Mouse (Mus musculus): Measurements from ENCODE around the gene Spata25. TPM values are rescaled to one million over a fixed set of nuclear protein-coding genes. Genes with fewer than 3 reads are reported as not detected.

Spata25 gene
- polyA plus RNA-seq, 1 experiment from 2014 or later: not detected

DNA sequence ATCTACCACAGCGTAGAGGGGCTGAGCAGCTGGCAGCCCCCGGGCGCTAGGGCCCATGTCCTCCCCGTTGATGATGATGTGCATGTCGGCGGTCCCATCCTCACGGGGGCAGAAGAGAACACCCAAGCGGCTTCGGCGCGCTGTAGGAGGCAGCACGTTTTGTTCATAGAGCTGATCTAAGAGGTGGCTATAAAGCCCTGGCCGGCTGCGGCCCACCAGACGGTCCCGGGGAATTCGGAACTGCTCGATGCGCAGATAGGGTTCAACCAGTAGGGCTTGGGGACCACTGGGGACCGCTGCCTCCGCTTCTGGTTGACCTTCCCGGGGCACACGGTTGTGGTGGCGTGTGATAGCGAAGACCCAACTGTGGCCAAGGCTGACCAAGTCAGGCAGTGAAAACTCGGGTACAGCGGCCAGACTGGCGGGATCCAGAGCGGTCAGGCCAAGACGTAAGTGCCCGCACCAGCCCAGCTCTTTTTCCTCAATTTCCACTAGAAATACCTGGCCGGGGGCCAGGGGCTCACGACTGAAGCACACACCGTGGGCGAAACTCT is 4.5 kb upstream of the Spata25 start, which contains the start of gene Ctsa:
Gene Ctsa (plus strand): TSS at position 126 of the 554 bp plus-strand sequence.
- WGBS: under 1% methylated on average over 35 of the region's 35 CpGs
- Histone ChIP-seq H3K4me2 (replicated peaks) (peak within 1 kb of the TSS; percentile 99), H3K36me3 (replicated peaks; ENCODE audit: control insufficient read depth, insufficient read depth) (peaks cover 21% of the 10 kb centered on the region), H3K9me3 (ENCODE audit: control insufficient read depth, low read length) (no peaks in the 10 kb centered on the region), H3K27me3 (ENCODE audit: control insufficient read depth, insufficient read depth, low read length) (no peaks in the 10 kb centered on the region), H3K27ac (peak within 1 kb of the TSS; percentile 82), H3K9ac (peak within 1 kb of the TSS; percentile 70), H3K4me3 (replicated peaks; ENCODE audit: low read length) (peak within 1 kb of the TSS; percentile 68), H3K4me1 (replicated peaks; ENCODE audit: control insufficient read depth, insufficient read depth, low read length) (peaks cover 16% of the 10 kb centered on the region)
- DNase-seq (ENCODE audit: low spot score) (peak; percentile 67), ATAC-seq (ENCODE audit: low FRiP score) (peak; percentile 64)

DNA sequence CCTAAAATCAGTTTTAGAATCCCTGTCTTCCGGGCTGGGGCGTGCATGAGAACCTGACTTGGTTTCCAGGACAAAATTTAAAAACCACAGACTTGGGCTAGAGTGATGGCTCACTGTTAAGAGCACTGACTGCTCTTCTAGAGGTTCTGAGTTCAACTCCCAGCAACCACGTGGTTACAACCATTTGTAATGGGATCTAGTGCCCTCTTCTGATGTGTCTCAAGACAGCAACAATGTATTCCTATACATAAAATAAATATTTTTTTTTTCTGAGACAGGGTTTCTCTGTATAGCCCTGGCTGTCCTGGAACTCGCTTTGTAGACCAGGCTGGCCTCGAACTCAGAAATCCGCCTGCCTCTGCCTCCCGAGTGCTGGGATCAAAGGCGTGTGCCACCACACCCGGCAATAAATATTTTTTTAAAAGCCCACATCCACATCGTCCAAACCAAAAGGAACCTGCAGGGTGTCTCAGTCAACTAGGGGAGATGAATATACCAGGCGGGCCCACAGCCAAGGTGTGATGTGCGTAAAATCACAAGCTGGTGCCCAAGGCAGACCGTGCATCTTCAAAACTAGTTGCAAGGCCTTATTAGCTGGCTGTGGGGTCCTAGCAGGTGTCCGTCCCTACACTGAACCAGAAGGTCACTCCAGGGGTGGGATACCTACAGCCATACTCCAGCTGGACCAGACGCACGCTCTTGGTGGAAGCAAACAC is 3.9 kb upstream of the Spata25 start:
- H3K36me3 ChIP-seq (replicated peaks; ENCODE audit: control insufficient read depth, insufficient read depth): peaks cover 25% of the 10 kb centered on the region
- H3K27ac ChIP-seq: peak overlapping the region; percentile 82
- peak overlapping the region; percentile 70 for H3K9ac ChIP-seq
- no peak for DNase-seq (ENCODE audit: low spot score)
- peaks cover 16% of the 10 kb centered on the region for H3K4me1 ChIP-seq (replicated peaks; ENCODE audit: control insufficient read depth, insufficient read depth, low read length)
- no peak for ATAC-seq (ENCODE audit: low FRiP score)
- WGBS: 64% methylated on average over 16 of the region's 16 CpGs
- H3K4me3 ChIP-seq (replicated peaks; ENCODE audit: low read length): peak overlapping the region; percentile 68
- H3K9me3 ChIP-seq (ENCODE audit: control insufficient read depth, low read length): no peaks in the 10 kb centered on the region
- H3K27me3 ChIP-seq (ENCODE audit: control insufficient read depth, insufficient read depth, low read length): no peaks in the 10 kb centered on the region
- H3K4me2 ChIP-seq (replicated peaks): peak overlapping the region; percentile 99

DNA sequence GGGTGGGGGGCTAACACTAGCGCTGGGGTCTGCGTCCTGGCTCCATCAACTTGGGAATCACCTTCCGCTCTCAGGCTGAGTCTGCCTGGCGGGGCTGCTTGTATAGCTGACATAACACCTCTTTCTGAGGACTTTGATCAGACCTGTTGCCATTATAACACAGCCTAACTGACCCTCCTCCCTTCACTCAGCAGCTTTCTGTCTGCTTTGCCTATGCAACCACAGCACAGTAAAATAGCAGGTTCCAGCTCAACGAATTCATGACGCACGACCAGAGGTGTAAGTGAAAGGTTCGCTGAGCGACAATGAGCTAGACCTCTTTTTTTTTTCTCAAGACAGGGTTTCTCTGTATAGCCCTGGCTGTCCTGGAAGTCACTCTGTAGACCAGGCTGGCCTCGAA is 2.7 kb upstream of the Spata25 start:
- peaks cover 16% of the 10 kb centered on the region for H3K4me1 ChIP-seq (replicated peaks; ENCODE audit: control insufficient read depth, insufficient read depth, low read length)
- peaks cover 27% of the 10 kb centered on the region for H3K36me3 ChIP-seq (replicated peaks; ENCODE audit: control insufficient read depth, insufficient read depth)
- WGBS: 87% methylated on average over 10 of the region's 10 CpGs
- H3K4me3 ChIP-seq (replicated peaks; ENCODE audit: low read length): no peak overlapping the region
- ATAC-seq (ENCODE audit: low FRiP score) (no peak), DNase-seq (ENCODE audit: low spot score) (no peak)
- no peaks in the 10 kb centered on the region for H3K9me3 ChIP-seq (ENCODE audit: control insufficient read depth, low read length)
- no peak overlapping the region for H3K4me2 ChIP-seq (replicated peaks)
- no peaks in the 10 kb centered on the region for H3K27me3 ChIP-seq (ENCODE audit: control insufficient read depth, insufficient read depth, low read length)
- H3K27ac ChIP-seq: no peak overlapping the region
- no peak overlapping the region for H3K9ac ChIP-seq

DNA sequence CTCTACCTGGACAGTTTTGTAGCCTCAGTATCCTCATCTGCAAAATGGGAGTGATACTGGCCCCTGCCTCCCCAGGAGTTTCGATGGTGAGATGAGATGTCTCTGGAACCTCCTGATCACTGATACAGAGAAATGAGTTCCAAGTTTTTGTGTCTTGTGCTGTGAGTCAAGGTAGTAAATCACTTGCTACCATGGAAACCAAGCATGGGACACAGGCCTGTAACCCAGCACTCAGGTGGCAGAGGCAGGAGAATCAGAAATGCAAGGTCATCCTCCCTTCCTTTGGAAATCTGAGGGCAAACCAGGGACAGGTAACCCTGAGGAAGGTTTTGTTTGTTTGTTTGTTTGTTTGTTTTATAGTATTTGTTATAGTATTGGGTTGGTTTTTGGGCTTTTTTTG is 753 bp upstream of the Spata25 start:
- H3K4me1 ChIP-seq (replicated peaks; ENCODE audit: control insufficient read depth, insufficient read depth, low read length): peaks cover 13% of the 10 kb centered on the region
- peaks cover 42% of the 10 kb centered on the region for H3K36me3 ChIP-seq (replicated peaks; ENCODE audit: control insufficient read depth, insufficient read depth)
- no peaks in the 10 kb centered on the region for H3K9me3 ChIP-seq (ENCODE audit: control insufficient read depth, low read length)
- ATAC-seq (ENCODE audit: low FRiP score) (no peak), DNase-seq (ENCODE audit: low spot score) (no peak)
- no peak overlapping the region for H3K9ac ChIP-seq
- no peak overlapping the region for H3K27ac ChIP-seq
- no peak overlapping the region for H3K4me2 ChIP-seq (replicated peaks)
- H3K27me3 ChIP-seq (ENCODE audit: control insufficient read depth, insufficient read depth, low read length): no peaks in the 10 kb centered on the region
- no peak overlapping the region for H3K4me3 ChIP-seq (replicated peaks; ENCODE audit: low read length)
- 96% methylated on average over 1 of the region's 1 CpGs for WGBS

DNA sequence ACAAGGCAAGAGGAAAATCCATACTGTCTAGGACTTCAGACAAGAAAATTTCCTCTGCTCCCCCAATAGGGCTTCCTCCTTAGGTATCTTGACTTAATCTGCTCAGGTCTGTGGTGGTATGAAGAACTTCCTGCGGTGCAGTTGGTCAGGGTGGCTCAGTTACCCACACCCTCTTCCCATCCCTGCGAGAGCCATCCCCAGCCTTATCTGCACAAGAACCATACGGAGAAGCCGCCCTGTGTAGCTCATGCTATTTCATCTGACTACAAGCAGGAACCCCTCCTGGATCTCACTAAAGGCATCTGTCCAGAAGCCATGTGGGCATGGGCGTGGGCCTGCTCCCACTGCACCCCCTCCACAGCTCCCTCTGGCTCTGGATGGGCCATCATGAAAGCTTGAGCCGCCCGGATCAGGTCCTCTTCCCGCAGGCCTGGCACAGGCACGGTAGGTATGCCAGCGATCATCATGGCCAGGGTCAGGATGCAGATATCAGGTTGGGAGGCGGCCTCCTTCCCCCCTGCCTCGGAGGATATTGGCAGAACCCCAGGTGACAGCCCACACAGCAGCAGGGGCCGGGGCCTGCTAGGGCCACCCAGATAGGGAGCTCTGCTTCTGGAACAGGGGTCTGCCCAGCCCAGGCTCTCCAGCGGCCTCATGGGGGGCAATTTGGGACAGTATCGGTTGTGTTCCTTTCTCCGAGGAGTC is 1.0 kb downstream of the Spata25 start:
- no peak overlapping the region for H3K4me3 ChIP-seq (replicated peaks; ENCODE audit: low read length)
- H3K9ac ChIP-seq: no peak overlapping the region
- DNase-seq (ENCODE audit: low spot score) (no peak), ATAC-seq (ENCODE audit: low FRiP score) (no peak)
- peaks cover 11% of the 10 kb centered on the region; the same call in 1 of the 2 replicates for H3K4me1 ChIP-seq (replicated peaks; ENCODE audit: control insufficient read depth, insufficient read depth, low read length)
- WGBS: 93% methylated on average over 16 of the region's 16 CpGs
- no peaks in the 10 kb centered on the region for H3K9me3 ChIP-seq (ENCODE audit: control insufficient read depth, low read length)
- peaks cover 42% of the 10 kb centered on the region for H3K36me3 ChIP-seq (replicated peaks; ENCODE audit: control insufficient read depth, insufficient read depth)
- H3K27me3 ChIP-seq (ENCODE audit: control insufficient read depth, insufficient read depth, low read length): no peaks in the 10 kb centered on the region
- H3K4me2 ChIP-seq (replicated peaks): no peak overlapping the region
- H3K27ac ChIP-seq: no peak overlapping the region

DNA sequence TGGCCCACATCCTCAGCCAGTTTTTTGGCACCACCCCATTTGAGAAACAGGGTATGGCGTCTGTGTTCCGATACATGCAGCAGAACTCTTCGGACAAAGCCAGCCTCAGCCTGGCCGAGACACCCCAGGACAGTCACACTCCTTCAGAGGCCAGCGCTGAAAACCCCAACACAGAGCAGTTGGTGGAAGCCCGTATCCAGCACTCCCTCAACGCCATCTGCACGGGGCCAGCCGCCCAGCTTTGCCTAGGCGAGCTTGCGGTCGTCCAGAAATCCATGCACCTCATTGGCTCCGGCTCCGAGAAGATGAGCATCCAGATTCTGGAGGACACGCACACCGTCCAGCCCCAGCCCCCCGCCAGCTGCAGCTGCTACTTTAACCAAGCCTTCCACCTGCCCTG is 2.8 kb downstream of the Spata25 start:
- no peak for ATAC-seq (ENCODE audit: low FRiP score)
- no peak overlapping the region for H3K4me3 ChIP-seq (replicated peaks; ENCODE audit: low read length)
- no peaks in the 10 kb centered on the region for H3K9me3 ChIP-seq (ENCODE audit: control insufficient read depth, low read length)
- H3K4me2 ChIP-seq (replicated peaks): no peak overlapping the region
- H3K9ac ChIP-seq: no peak overlapping the region
- 95% methylated on average over 17 of the region's 17 CpGs for WGBS
- H3K27me3 ChIP-seq (ENCODE audit: control insufficient read depth, insufficient read depth, low read length): no peaks in the 10 kb centered on the region
- H3K36me3 ChIP-seq (replicated peaks; ENCODE audit: control insufficient read depth, insufficient read depth): peaks cover 57% of the 10 kb centered on the region
- no peak overlapping the region for H3K27ac ChIP-seq
- DNase-seq (ENCODE audit: low spot score): no peak
- H3K4me1 ChIP-seq (replicated peaks; ENCODE audit: control insufficient read depth, insufficient read depth, low read length): peaks cover 13% of the 10 kb centered on the region; the same call in 1 of the 2 replicates

DNA sequence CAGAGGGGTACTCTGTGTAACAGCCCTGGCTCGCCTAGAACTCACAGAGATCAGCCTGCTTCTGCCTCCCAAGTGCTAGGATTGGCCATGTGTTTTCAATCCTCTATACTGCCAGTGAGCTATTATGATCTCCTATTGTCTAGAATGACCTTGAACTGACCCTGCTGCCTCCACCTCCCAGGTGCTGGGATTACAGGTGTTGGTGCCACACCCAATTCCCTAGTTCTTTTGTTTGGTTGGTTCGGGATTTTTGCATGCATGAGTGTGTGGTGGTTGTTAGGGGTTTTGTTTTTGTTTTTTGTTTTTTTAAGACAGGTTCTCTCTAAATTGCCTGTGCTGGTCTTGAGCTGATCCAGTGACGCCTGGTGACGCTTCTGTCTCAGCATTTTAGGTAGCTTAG is 4.4 kb downstream of the Spata25 start:
- Histone ChIP-seq H3K4me1 (replicated peaks; ENCODE audit: control insufficient read depth, insufficient read depth, low read length) (peaks cover 13% of the 10 kb centered on the region; the same call in 1 of the 2 replicates), H3K4me3 (replicated peaks; ENCODE audit: low read length) (peak overlapping the region; percentile 64), H3K9ac (no peak overlapping the region), H3K27me3 (ENCODE audit: control insufficient read depth, insufficient read depth, low read length) (no peaks in the 10 kb centered on the region), H3K4me2 (replicated peaks) (peak overlapping the region; percentile 60), H3K9me3 (ENCODE audit: control insufficient read depth, low read length) (no peaks in the 10 kb centered on the region), H3K36me3 (replicated peaks; ENCODE audit: control insufficient read depth, insufficient read depth) (peaks cover 63% of the 10 kb centered on the region), H3K27ac (no peak overlapping the region)
- DNase-seq (ENCODE audit: low spot score) (no peak), ATAC-seq (ENCODE audit: low FRiP score) (no peak)
- 93% methylated on average over 4 of the region's 4 CpGs for WGBS

DNA sequence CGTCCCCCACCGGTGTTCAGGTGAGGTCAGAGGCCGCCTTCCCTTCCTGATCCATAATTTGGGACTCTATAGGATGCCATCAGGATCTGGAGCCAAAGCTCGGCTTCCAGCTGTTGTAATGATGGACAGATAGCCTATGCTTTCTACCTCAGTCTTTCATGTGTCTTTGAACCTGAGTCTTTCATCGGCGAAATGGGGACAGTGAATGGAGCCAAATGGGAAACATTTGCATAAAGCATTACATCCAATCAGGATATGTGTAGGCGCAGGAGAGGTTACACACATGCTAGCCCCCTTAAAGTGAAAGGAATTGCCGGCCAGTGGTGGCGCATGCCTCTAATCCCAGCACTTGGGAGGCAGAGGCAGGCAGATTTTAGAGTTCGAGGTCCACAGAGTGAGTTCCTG is 5.2 kb downstream of the Spata25 start:
- no peaks in the 10 kb centered on the region for H3K9me3 ChIP-seq (ENCODE audit: control insufficient read depth, low read length)
- peak overlapping the region; percentile 60 for H3K4me2 ChIP-seq (replicated peaks)
- peak overlapping the region; percentile 64 for H3K4me3 ChIP-seq (replicated peaks; ENCODE audit: low read length)
- ATAC-seq (ENCODE audit: low FRiP score) (peak; percentile 56), DNase-seq (ENCODE audit: low spot score) (peak; percentile 59)
- H3K9ac ChIP-seq: peak overlapping the region; percentile 77
- peaks cover 57% of the 10 kb centered on the region for H3K36me3 ChIP-seq (replicated peaks; ENCODE audit: control insufficient read depth, insufficient read depth)
- H3K27me3 ChIP-seq (ENCODE audit: control insufficient read depth, insufficient read depth, low read length): no peaks in the 10 kb centered on the region
- WGBS: 1% methylated on average over 10 of the region's 10 CpGs
- peaks cover 13% of the 10 kb centered on the region; the same call in 1 of the 2 replicates for H3K4me1 ChIP-seq (replicated peaks; ENCODE audit: control insufficient read depth, insufficient read depth, low read length)
- H3K27ac ChIP-seq: peak overlapping the region; percentile 94

DNA sequence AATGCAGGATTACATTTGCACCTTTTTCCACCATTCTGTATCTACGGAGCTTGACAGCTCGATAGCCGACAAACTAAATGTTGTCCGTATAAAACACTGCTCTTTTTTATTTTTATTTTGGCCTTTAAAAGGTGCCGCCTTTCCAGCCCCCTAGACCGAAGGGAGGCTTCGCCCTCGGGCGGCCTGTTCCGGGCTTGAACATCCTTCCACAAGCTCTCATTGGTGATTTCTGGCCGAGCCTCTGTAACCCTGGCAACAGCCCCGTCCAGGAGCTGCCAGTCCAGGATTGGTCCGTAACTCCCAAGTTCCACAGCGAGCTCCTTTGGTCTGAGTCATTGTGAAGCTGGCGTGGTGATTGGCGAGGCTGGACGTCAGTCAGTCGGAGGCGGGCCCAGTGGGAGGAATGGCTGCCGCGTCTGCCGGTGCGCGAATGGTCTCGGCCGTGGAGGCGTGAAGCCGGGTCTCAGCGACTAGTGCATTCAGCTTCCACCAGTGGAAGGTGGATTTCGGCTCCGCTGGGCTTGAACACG is 5.6 kb downstream of the Spata25 start, which contains the start of gene Zswim1:
Gene Zswim1 (plus strand): TSS at position 51 of the 530 bp plus-strand sequence.
- peaks cover 13% of the 10 kb centered on the region; the same call in 1 of the 2 replicates for H3K4me1 ChIP-seq (replicated peaks; ENCODE audit: control insufficient read depth, insufficient read depth, low read length)
- H3K9me3 ChIP-seq (ENCODE audit: control insufficient read depth, low read length): no peaks in the 10 kb centered on the region
- peak; percentile 100 for DNase-seq (ENCODE audit: low spot score)
- WGBS: 1% methylated on average over 32 of the region's 32 CpGs
- H3K36me3 ChIP-seq (replicated peaks; ENCODE audit: control insufficient read depth, insufficient read depth): peaks cover 53% of the 10 kb centered on the region
- peak; percentile 99 for ATAC-seq (ENCODE audit: low FRiP score)
- H3K27me3 ChIP-seq (ENCODE audit: control insufficient read depth, insufficient read depth, low read length): no peaks in the 10 kb centered on the region
- peak within 1 kb of the TSS; percentile 64 for H3K4me3 ChIP-seq (replicated peaks; ENCODE audit: low read length)
- H3K9ac ChIP-seq: peak within 1 kb of the TSS; percentile 77
- H3K4me2 ChIP-seq (replicated peaks): peak within 1 kb of the TSS; percentile 60
- H3K27ac ChIP-seq: peak within 1 kb of the TSS; percentile 94

Measured in hindbrain, embryonic 14.5 days (tissue).